Mouse (Mus musculus): Measurements from ENCODE around the gene Sox5.

Gene Sox5

DNA sequence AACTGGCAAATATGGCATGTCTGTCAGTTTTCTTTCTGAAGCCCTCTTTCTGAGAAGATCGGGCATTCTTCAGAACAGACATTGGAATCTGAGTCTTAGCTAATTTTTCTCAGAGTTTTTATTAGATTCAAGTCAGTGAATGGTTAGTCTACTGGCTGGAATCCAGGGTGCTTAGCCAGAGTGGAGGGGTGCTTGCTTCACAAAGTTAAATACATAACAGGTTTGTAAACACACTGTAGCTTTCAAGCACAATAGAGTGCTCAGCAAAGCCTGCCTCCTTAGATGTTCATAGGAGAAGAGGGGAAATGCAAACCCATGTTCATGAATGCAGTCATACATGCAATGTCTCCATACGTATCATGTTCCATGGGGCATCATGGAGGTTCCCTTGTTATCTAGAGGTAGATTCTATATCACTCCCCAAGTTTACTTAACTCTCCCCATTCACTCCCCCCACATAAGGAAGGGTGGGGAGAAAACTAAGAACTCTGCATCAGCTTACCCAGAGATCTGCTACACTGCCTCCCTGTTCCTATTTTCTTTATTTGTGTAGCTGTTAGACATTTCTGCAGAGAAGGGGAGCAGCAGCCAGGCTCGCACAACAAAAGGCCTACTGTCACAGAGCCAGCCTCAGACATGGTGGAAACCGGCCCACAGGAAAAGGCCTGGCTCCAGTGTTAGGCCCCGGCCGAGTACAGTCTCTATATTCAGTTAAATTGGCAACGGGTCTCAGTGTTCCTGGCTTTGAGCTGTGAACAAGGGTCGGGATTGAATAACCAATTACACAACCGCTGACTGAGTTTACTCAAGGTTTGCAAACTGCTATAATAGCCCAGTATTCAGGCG is 725.3 kb downstream of the Sox5 start:
- no peak for DNase-seq (ENCODE audit: extremely low read depth, low read depth)

DNA sequence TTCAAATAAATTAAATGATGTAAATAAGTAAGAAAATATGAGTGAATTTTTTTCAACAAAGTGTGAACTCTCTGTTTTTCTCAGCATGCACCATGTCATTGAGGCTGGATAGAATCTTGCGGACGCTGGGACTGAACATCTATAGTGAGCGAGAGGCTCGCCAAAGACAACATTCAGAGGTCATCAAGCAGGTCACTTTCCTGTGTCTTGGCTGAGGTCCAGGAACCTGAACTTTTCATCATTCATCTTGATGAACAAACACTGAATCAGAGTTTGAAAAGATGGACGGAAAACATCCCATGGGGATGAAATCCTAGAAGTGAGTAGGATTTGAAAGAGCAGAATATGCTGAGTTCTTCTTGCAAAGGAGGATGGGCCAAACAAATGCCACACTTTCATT is 729.3 kb downstream of the Sox5 start:
- DNase-seq (ENCODE audit: extremely low read depth, low read depth), result no peak

- no peak for DNase-seq (ENCODE audit: extremely low read depth, low read depth)
These were observed 730.5 kb downstream of the Sox5 start for GRCm38 (mm10) chr6:144051316-144051715.

DNA sequence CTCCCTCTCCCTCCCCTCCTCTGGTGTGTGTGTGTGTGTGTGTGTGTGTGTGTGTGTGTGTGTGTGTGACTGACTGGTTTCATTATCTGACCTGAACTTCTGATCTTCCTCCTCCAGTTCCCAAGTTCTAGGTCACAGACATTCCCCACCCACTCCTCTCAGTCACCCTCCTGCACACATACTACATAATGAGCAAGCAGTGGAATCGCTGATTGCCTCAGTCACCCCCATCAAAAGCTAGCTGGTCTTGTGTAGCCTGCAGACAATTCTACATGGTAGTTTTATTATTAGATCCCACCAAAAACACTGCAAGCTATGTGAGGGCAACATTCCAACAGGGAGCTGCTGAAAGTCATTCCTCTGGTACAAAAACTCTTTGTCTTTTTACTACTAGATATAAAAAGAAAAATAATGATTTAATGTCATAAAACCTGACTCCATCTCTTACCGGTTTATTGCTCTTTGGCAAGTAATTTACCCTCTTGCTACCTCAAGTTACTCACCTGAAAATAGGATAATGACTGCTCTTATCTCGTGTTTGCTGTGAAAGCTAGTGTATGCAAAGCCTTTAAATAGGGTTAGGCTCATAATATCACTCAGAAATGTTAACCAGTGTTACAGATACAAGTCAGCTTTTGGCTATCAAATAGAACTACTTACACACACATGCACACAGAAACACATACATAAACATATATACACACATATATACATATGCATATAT is 733.4 kb downstream of the Sox5 start:
- no peak for DNase-seq (ENCODE audit: extremely low read depth, low read depth)

DNA sequence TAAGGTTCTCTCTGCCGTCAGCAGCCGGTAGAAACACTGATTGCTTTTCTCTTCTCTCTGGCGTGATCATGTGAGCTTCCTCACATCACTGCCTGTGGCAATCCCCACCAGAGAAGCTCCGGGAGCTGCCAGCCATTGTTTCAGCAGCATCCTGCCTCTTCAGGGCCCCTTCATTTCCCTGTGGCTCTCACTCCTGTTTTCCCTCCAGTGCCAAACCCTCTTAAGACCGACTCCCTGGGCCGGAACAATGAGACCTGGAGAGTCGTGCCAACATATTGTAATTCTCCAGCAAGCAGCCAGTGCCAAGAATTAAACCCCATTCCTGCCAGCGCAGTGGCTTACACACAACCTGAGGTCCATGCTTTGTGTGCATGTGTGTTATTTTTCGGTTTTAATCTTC is 736.3 kb downstream of the Sox5 start:
- DNase-seq (ENCODE audit: extremely low read depth, low read depth), result no peak

GRCm38 (mm10) chr6:144044381-144044780 is 737.4 kb downstream of the Sox5 start:
- no peak for DNase-seq (ENCODE audit: extremely low read depth, low read depth)

GRCm38 (mm10) chr6:144042936-144043335 is 738.8 kb downstream of the Sox5 start:
- no peak for DNase-seq (ENCODE audit: extremely low read depth, low read depth)

- DNase-seq (ENCODE audit: extremely low read depth, low read depth), result no peak
These were observed 739.8 kb downstream of the Sox5 start for GRCm38 (mm10) chr6:144041941-144042340.

DNA sequence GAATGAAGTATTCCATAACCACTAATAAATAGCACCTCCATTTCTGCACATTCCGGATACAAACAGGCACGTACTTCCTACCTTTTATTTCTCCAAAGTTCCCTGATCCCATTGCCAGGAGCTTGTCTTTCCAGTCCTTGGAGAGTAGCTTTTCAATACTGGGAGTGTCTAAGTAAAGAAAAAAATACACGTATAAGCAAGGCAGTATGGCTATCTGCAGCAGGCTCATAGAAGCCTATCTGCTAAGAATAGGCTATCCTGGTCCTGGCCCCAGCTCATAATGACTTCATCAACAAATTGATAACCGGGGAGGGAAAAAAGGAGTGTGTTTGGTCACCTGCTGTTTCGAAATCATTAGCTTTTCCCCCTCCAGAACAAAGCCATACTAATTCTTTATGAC is 740.6 kb downstream of the Sox5 start:
- no peak for DNase-seq (ENCODE audit: extremely low read depth, low read depth)

GRCm38 (mm10) chr6:144040349-144040748 is 741.4 kb downstream of the Sox5 start:
- no peak for DNase-seq (ENCODE audit: extremely low read depth, low read depth)

- no peak for DNase-seq (ENCODE audit: extremely low read depth, low read depth)
These were observed 742.6 kb downstream of the Sox5 start for GRCm38 (mm10) chr6:144039221-144039620.

- no peak for DNase-seq (ENCODE audit: extremely low read depth, low read depth)
These were observed 748.6 kb downstream of the Sox5 start for GRCm38 (mm10) chr6:144033191-144033590.

DNA sequence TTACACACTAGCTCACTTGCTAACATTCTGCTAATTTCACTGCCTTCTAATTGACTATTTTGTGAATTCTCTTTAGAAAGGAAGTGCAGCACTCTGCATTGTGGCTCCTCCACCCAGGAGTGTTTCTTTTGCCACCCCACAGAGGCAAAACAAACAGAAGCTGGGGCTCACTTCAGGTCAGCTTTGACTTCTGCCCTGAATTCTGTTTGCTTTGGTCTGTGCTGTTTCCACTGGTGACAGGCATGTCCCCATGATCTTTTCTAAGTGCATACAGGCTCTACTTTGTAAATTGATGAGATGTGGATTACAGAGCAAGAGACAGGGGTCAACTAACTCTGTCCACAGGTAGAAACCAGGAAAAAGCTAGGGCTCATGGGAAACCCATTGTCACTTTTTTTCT is 764.8 kb downstream of the Sox5 start:
- no peak for DNase-seq (ENCODE audit: extremely low read depth, low read depth)

GRCm38 (mm10) chr6:144011880-144012524 is 769.8 kb downstream of the Sox5 start:
- no peak for DNase-seq (ENCODE audit: extremely low read depth, low read depth)

DNA sequence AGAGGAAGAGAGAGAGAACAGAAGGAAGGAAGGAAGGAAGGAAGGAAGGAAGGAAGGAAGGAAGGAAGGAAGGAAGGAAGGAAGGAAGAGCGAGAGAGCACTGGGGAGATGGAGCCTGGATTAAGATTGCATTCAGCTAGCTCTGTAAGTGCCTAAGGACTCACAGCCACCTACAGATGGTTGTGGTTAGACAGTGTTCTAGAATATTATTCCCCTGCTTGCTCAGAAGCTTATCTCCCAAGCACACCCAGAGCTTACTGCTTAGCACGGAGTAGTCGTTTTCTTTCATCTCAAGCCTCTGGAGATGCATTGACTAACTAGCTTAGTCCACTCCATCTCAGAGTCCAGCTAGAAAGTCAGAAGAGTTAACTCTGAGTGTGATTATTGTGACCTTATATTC is 770.8 kb downstream of the Sox5 start:
- no peak for DNase-seq (ENCODE audit: extremely low read depth, low read depth)

DNA sequence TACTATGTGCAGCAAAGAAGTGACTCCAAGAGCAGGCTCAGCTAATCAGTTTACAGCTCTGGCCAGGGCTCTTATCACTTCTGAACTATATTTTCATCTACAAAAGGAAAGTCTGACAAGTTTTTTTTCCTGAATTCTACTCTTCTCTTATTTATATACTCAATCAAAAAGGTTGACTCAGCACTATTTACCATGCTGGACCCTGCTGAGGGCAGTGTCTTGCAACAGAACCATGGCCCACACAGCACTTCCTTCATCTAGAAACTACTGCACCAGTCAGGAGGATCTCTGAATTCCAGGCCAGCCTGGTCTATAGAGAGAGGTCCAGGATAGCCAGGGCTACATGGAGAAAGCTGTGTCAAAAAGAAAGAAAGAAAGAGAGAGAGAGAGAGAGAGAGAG is 771.5 kb downstream of the Sox5 start:
- DNase-seq (ENCODE audit: extremely low read depth, low read depth), result no peak

- no peak for DNase-seq (ENCODE audit: extremely low read depth, low read depth)
These were observed 776.6 kb downstream of the Sox5 start for GRCm38 (mm10) chr6:144005132-144005531.

DNA sequence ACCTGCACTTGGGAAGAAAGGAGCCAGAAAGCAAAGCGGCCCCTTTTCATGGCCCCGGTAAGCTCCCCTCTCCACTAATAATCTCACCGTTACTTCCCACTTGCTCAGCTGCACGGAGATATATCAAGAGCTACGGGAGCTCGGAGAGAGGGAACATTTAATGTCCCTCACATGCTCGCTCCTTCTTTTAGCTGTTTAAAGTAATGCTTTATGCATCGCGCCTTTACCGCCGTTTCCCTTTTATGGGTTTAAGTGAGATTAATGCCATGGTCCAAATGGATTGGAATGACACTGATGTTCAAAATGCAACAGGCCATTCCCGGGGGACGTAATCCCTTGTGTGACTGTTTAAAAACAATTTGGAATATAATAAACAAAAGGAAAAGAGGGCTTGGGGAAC is 783.6 kb downstream of the Sox5 start:
- DNase-seq (ENCODE audit: extremely low read depth, low read depth), result no peak

- DNase-seq (ENCODE audit: extremely low read depth, low read depth), result no peak
These were observed 784.2 kb downstream of the Sox5 start for GRCm38 (mm10) chr6:143997616-143998015.

- no peak for DNase-seq (ENCODE audit: extremely low read depth, low read depth)
These were observed 786.7 kb downstream of the Sox5 start for GRCm38 (mm10) chr6:143995046-143995445.

- DNase-seq (ENCODE audit: extremely low read depth, low read depth), result no peak
These were observed 794.2 kb downstream of the Sox5 start for GRCm38 (mm10) chr6:143987548-143987947.

DNA sequence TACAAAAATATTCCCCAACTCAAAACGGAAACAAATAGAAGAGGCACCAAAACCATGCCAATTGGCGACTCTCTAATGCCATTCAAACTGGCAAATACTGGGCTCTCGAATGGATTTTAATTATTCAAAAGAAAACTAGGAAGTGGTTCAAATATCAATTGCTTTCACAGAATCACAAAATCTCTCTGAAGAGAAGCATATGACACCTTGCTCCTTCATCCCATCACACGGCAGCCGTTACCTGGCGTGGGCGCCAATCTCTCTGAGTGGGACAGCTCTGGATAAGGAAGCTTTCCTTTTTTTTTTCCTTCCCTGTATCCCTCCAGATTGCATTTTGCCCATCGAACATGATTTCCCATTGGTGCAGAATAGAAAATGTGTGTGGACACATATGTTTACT is 801.6 kb downstream of the Sox5 start:
- DNase-seq (ENCODE audit: extremely low read depth, low read depth), result no peak

All from MEL-GATA-1-ER (cell line).